Mouse (Mus musculus) G1E-ER4 (cell line): ENCODE data around the gene Scn9a. TPM values are rescaled to one million over a fixed set of nuclear protein-coding genes. Genes with fewer than 3 reads are reported as not detected.

Experiments
- GATA1 ChIP-seq: IDR thresholded peaks from one replicate; pipeline ENCODE4 v1.8.0; 2012; ENCODE audit warnings: low read length, inconsistent platforms
- polyA plus RNA-seq: library from polyadenylated mRNA; stranded (reverse); fragments of >175 nt; gene quantifications from 2 replicates; pipeline ENCODE4 v1.2.3, GENCODE M21; 2012

The Scn9a gene
- polyA plus RNA-seq, 1 experiment: not detected

DNA sequence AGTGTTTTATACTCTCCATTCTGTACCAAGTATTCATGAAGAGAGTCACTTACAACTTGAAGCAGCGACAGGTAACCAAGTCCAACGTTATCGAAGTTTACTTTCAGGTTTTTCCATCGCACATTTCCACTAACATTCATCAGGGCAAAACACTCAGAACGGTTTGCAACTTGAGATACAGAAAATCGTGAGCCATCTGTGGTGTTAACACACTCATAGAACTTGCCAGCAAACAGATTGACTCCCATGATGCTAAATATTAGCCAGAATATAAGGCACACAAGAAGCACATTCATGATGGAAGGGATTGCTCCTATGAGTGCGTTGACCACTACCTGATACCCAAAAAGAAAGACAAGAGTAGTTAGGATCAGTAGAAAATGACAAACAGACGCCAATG is 140.2 kb downstream of the Scn9a start:
- no peak for TF ChIP-seq GATA1

GRCm38 (mm10) chr2:66478395-66478794 is 156.4 kb downstream of the Scn9a start:
- TF ChIP-seq GATA1: no peak

DNA sequence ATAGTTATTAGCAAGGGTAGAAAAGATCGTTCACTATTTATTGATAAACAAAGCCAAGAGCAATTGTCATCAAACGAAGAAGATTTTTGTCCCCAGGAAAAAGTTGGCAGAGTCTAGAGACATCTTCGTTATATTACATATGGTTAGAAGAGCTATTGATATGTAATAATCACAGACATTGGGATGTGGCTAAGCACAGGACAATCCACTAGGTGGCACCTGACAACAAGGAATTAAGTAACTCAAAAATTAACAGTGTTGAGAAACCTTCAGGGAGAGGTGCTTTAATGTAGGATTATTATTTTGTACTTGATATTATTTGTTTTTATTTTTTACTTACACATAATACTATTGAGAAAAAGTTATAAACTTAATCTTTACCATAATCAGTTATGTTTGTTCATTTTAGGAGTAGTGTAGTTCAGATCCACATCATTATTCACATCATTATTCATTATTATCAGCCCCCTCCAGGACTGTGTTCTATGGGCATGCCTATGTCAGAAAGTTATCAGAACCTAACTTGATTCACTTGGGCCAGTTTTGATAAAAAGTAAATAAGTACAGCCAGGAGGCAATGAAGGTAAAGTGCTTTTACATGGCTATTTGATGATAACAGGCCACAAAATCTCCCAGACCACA is 161.5 kb downstream of the Scn9a start:
- no peak for TF ChIP-seq GATA1

GRCm38 (mm10) chr2:66465484-66465883 is 169.3 kb downstream of the Scn9a start:
- no peak for TF ChIP-seq GATA1

- no peak for TF ChIP-seq GATA1
Measured at GRCm38 (mm10) chr2:66464874-66465458, 169.8 kb downstream of the Scn9a start.

DNA sequence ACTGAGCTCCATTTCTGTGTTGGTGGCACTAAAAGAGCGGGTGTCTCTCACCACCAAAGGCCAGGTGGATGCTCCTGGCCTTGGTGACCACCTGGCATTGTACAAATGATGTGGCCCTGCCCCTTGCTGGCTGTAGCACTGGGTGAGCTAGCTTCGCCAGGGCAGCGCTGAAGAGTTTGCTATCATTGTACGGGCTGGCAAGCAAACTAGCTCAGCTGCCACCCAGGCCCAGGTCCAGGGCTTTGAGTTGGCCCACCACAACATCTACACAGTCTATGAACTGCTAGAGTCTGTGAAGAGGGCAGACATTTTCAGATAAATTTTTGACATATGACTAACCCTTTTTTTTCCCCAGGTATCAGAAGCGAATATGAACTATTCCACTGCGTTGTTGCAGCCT is 170.8 kb downstream of the Scn9a start:
- TF ChIP-seq GATA1: no peak

- TF ChIP-seq GATA1: no peak
Measured at GRCm38 (mm10) chr2:66462458-66462857, 172.3 kb downstream of the Scn9a start.

GRCm38 (mm10) chr2:66440711-66441110 is 194.1 kb downstream of the Scn9a start, which contains the start of gene Scn1a:
Gene Scn1a (minus strand): TSS chr2:66440840.
- no peak for TF ChIP-seq GATA1

GRCm38 (mm10) chr2:66439764-66440471 is 194.8 kb downstream of the Scn9a start:
- no peak for TF ChIP-seq GATA1

- no peak for TF ChIP-seq GATA1
Measured at GRCm38 (mm10) chr2:66436286-66436685, 198.5 kb downstream of the Scn9a start.

Other genes with a start within 250 kb of the Scn9a start
- gene Scn1a, start 194.1 kb downstream of the Scn9a start, polyA plus RNA-seq: not detected in 2 replicates
- not detected in 2 replicates for gene Scn7a, start 150.0 kb upstream of the Scn9a start, polyA plus RNA-seq